Mouse (Mus musculus) hindbrain, embryonic 16.5 days (tissue): ENCODE data around the gene Rbm4b. TPM values are rescaled to one million over a fixed set of nuclear protein-coding genes. Genes with fewer than 3 reads are reported as not detected.

Experiments used
- ATAC-seq: fragments of 200-750 bp; cut with Nextera tagmentation; 2 replicates; pipeline ENCODE4 v1.8.0; 2017; ENCODE audit warnings: moderate TSS enrichment, moderate library complexity
- H3K27ac ChIP-seq: fragments of 300-500 bp; sonication (generic); 2 replicates; pipeline ENCODE4 v1.5.1; 2014; ENCODE audit warnings: low read depth, mild to moderate bottlenecking, control low read depth, low read length, moderate library complexity
- H3K27me3 ChIP-seq: fragments of 300-500 bp; sonication (generic); replicated peaks from 2 replicates; pipeline ENCODE4 v1.6.1; 2014; ENCODE audit warnings: low read length; ENCODE audit not compliant: control insufficient read depth, insufficient read depth
- H3K36me3 ChIP-seq: fragments of 300-500 bp; sonication (generic); 2 replicates; pipeline ENCODE4 v1.6.1; 2014; ENCODE audit warnings: mild to moderate bottlenecking, low read length, moderate library complexity, mixed read lengths; ENCODE audit not compliant: control insufficient read depth, insufficient read depth
- H3K4me1 ChIP-seq: fragments of 300-500 bp; sonication (generic); 2 replicates; pipeline ENCODE4 v1.6.1; 2014; ENCODE audit warnings: low read depth, low read length; ENCODE audit not compliant: control insufficient read depth, insufficient read depth
- H3K4me2 ChIP-seq: fragments of 300-500 bp; sonication (generic); 2 replicates; pipeline ENCODE4 v1.6.1; 2014; ENCODE audit warnings: mild to moderate bottlenecking, low read length, control low read depth, moderate library complexity
- H3K4me3 ChIP-seq: fragments of 300-500 bp; sonication (generic); 2 replicates; pipeline ENCODE4 v1.5.1; 2014; ENCODE audit warnings: mild to moderate bottlenecking, low read length, control low read depth, moderate library complexity
- H3K9ac ChIP-seq: fragments of 300-500 bp; sonication (generic); 2 replicates; pipeline ENCODE4 v1.6.1; 2014; ENCODE audit warnings: low read depth, mild to moderate bottlenecking, control low read depth, low read length, moderate library complexity
- H3K9me3 ChIP-seq: fragments of 300-500 bp; sonication (generic); 2 replicates; pipeline ENCODE4 v1.6.1; 2014; ENCODE audit warnings: mild to moderate bottlenecking, low read length, moderate library complexity; ENCODE audit not compliant: control insufficient read depth
- WGBS: fragments of 180-500 bp; shearing (Covaris S2); extraction: QIAGEN DNeasy Blood & Tissue Kit; methylation state at CpG from one replicate; pipeline ENCODE4 v1.1.7; 2014; 5-methylcytosine and 5-hydroxymethylcytosine counted together
- polyA plus RNA-seq: library from polyadenylated mRNA; unstranded; fragments of >200 nt; fragmentation: Nextera tagmentation; extraction: Ambion mirVana; gene quantifications from 2 replicates; pipeline ENCODE4 v1.2.1, GENCODE M21; 2015

Rbm4b gene
- polyA plus RNA-seq, 1 experiment from 2014 or later: 124 TPM

DNA sequence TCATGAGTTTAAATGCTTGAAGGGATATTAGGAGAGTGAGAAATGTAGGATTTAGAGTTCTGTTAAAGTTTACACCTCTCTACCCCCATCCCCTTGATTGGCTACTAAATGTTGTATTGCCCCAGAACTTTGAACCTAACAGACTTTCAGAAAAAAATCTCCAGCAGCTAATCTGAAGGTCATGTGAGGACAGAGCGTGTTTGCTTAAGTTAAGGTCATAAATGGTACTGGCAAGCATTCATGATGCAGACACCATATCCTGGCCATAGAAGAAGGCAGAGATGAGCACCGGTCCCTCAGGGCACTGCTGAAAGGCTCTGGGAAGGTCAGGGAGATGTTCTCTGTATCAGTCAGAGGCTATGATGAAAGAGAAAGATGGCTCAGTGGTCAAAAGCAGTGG is 39.0 kb upstream of the Rbm4b start:
- Histone ChIP-seq H3K4me3 (no peak overlapping the region), H3K9me3 (no peaks in the 10 kb centered on the region), H3K27me3 (no peaks in the 10 kb centered on the region), H3K27ac (no peak overlapping the region), H3K9ac (no peak overlapping the region), H3K4me2 (no peak overlapping the region), H3K36me3 (no peaks in the 10 kb centered on the region; the same call in 1 of the 2 replicates), H3K4me1 (peaks cover 11% of the 10 kb centered on the region)
- ATAC-seq: no peak
- WGBS: 98% methylated on average over 2 of the region's 2 CpGs

DNA sequence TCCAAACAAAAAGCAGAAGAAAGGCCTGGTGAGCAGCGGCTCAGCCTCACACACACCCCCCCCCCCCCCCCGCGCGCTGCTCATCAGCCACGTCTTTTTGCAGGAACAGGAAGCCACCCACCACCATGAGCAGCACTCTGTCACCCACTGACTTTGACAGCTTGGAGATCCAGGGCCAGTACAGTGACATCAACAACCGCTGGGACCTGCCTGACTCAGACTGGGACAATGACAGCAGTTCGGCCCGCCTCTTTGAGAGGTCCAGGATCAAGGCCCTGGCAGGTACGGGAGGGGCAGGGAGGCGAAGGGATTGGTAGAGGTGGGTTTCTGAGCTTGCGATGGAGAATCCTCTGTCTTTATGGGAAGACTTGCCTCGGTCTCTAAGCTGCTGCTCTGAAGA is 37.6 kb upstream of the Rbm4b start:
- Histone ChIP-seq H3K9me3 (no peaks in the 10 kb centered on the region), H3K4me2 (no peak overlapping the region), H3K4me1 (peaks cover 9% of the 10 kb centered on the region), H3K9ac (no peak overlapping the region), H3K27ac (no peak overlapping the region), H3K4me3 (no peak overlapping the region), H3K27me3 (no peaks in the 10 kb centered on the region), H3K36me3 (no peaks in the 10 kb centered on the region; the same call in 1 of the 2 replicates)
- no peak for ATAC-seq
- 44% methylated on average over 10 of the region's 12 CpGs for WGBS

DNA sequence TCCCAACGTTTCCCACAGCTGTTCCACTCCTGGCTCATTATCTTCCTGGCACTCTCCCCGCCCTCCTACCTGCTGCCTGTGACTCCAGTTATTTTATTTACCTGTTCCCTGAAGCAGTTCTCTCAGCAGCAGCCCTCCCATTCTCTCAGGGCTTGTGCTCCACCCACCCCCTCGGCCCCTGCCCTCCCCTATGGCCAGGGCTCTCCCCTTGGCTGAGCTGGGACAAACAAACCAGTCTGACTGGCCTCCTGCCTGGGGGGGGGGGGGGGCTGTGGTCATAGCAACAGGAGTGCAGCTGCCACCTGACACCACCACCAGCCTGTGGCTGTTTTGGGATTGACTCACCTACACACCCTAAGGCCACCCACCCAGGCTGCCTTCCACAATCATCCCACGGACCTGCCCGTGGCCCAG is 36.9 kb upstream of the Rbm4b start:
- H3K4me3 ChIP-seq: no peak overlapping the region
- WGBS: 23% methylated on average over 5 of the region's 5 CpGs
- H3K27ac ChIP-seq: no peak overlapping the region
- H3K9me3 ChIP-seq: no peaks in the 10 kb centered on the region
- no peaks in the 10 kb centered on the region; the same call in 1 of the 2 replicates for H3K36me3 ChIP-seq
- H3K4me1 ChIP-seq: peaks cover 3% of the 10 kb centered on the region
- H3K9ac ChIP-seq: no peak overlapping the region
- H3K4me2 ChIP-seq: no peak overlapping the region
- ATAC-seq: no peak
- H3K27me3 ChIP-seq: no peaks in the 10 kb centered on the region

DNA sequence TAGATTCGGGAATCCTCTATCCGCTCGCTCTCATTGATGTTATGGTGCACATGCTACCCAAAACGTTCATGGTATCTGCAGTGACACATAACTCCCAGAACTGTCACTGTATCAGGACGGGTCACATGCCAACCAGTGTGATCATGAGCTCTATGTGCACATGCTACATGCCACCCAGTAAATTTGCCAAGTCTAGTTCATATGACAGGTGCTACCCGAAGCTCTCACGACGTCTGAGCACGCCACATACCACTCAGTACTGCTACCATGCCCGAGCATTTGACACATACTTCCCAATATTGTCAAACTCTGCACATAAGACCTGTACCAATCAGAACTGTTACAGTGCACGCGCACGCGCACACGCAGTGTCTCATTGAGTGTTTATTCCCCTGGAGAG is 36.2 kb upstream of the Rbm4b start:
- no peak overlapping the region for H3K27ac ChIP-seq
- H3K36me3 ChIP-seq: no peaks in the 10 kb centered on the region; the same call in 1 of the 2 replicates
- 82% methylated on average over 15 of the region's 15 CpGs for WGBS
- H3K4me3 ChIP-seq: no peak overlapping the region
- H3K9ac ChIP-seq: no peak overlapping the region
- no peak for ATAC-seq
- H3K9me3 ChIP-seq: no peaks in the 10 kb centered on the region
- H3K27me3 ChIP-seq: no peaks in the 10 kb centered on the region
- no peaks in the 10 kb centered on the region; the same call in none of the 2 replicates for H3K4me1 ChIP-seq
- no peak overlapping the region for H3K4me2 ChIP-seq

DNA sequence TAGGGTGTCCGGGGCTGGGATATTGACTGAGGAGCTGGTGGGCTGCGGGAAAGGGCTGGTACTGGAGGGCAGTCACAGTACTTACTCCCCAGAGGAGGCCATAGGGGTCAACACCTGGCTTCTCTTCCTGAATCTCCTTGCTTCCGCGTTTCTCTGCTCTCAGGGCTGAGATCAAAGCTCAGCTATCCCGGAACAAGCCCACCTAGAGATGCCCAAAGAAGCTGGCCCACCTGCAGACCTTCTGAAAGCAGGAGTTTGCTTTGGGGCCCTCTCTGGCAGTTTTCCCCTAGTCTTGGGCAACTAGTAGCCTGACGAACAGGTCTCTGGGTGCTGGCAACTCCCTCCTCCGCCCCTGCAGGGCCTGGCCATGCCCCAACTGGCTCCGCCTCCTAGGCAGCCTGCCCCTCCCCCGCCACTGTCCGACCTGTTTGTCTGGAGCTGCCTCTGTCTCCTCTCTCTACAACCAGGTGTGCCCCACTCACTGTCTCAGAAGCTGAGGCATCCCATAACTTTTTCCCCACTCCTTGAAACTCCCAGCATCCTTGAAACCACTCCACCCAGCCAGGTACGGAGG is 35.5 kb upstream of the Rbm4b start:
- Histone ChIP-seq H3K27me3 (no peaks in the 10 kb centered on the region), H3K36me3 (no peaks in the 10 kb centered on the region; the same call in 1 of the 2 replicates), H3K9ac (no peak overlapping the region), H3K4me1 (no peaks in the 10 kb centered on the region; the same call in 1 of the 2 replicates), H3K9me3 (no peaks in the 10 kb centered on the region), H3K4me3 (no peak overlapping the region), H3K4me2 (no peak overlapping the region), H3K27ac (no peak overlapping the region)
- no peak for ATAC-seq
- WGBS: 22% methylated on average over 11 of the region's 11 CpGs

DNA sequence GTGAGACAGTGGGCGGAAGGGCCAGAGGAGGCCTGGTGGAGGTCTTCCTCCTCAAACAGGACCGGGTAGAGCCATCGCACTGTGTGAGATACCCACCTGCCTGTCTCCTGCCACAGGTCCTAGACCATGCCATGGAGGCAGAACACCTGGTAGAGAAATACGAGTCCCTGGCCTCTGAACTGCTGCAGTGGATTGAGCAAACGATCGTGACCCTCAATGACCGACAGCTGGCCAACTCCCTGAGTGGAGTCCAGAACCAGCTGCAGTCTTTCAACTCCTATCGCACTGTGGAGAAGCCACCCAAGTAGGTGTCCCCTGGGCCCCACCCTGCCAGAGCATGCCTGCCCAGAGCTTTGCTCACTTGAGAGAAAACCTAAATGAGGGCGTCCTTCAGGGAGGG is 27.1 kb upstream of the Rbm4b start:
- H3K4me3 ChIP-seq: no peak overlapping the region
- no peak overlapping the region for H3K4me2 ChIP-seq
- H3K9ac ChIP-seq: no peak overlapping the region
- no peaks in the 10 kb centered on the region for H3K9me3 ChIP-seq
- H3K27me3 ChIP-seq: no peaks in the 10 kb centered on the region
- no peak for ATAC-seq
- no peaks in the 10 kb centered on the region for H3K4me1 ChIP-seq
- H3K27ac ChIP-seq: no peak overlapping the region
- 90% methylated on average over 9 of the region's 9 CpGs for WGBS
- H3K36me3 ChIP-seq: peaks cover 22% of the 10 kb centered on the region

- H3K36me3 ChIP-seq: peaks cover 40% of the 10 kb centered on the region
- no peak overlapping the region for H3K4me2 ChIP-seq
- no peaks in the 10 kb centered on the region for H3K4me1 ChIP-seq
- ATAC-seq: no peak
- H3K27ac ChIP-seq: no peak overlapping the region
- H3K4me3 ChIP-seq: no peak overlapping the region
- 90% methylated on average over 3 of the region's 3 CpGs for WGBS
- no peaks in the 10 kb centered on the region for H3K27me3 ChIP-seq
- no peaks in the 10 kb centered on the region for H3K9me3 ChIP-seq
- no peak overlapping the region for H3K9ac ChIP-seq
These were observed 23.2 kb upstream of the Rbm4b start for GRCm38 (mm10) chr19:4733052-4733451.

- H3K27ac ChIP-seq: no peak overlapping the region
- no peak overlapping the region for H3K4me2 ChIP-seq
- no peak overlapping the region for H3K4me3 ChIP-seq
- no peaks in the 10 kb centered on the region for H3K27me3 ChIP-seq
- 90% methylated on average over 13 of the region's 13 CpGs for WGBS
- H3K36me3 ChIP-seq: peaks cover 56% of the 10 kb centered on the region
- H3K9ac ChIP-seq: no peak overlapping the region
- no peak for ATAC-seq
- no peaks in the 10 kb centered on the region for H3K9me3 ChIP-seq
- H3K4me1 ChIP-seq: no peaks in the 10 kb centered on the region
These were observed 18.4 kb upstream of the Rbm4b start for GRCm38 (mm10) chr19:4737866-4738265.

DNA sequence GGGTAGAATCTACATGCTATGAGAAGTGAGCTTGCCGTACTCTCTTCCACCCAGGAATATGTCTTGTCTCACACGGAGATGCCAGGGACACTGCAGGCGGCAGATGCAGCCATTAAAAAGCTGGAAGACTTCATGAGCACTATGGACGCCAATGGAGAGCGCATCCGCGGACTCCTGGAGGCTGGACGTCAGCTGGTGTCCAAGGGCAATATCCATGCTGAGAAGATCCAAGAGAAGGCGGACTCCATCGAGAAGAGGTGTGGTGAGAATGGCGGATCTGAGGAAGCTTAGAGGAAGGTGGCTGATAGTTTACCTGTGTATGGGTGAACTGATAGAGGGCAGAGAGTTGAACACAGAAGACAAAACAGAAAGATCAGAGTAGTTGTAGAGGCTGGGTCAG is 17.2 kb upstream of the Rbm4b start:
- Histone ChIP-seq H3K4me1 (no peaks in the 10 kb centered on the region), H3K9ac (no peak overlapping the region), H3K27me3 (no peaks in the 10 kb centered on the region), H3K4me3 (no peak overlapping the region), H3K36me3 (peaks cover 56% of the 10 kb centered on the region), H3K4me2 (no peak overlapping the region), H3K27ac (no peak overlapping the region), H3K9me3 (no peaks in the 10 kb centered on the region)
- ATAC-seq: no peak
- WGBS: 91% methylated on average over 11 of the region's 11 CpGs

- Histone ChIP-seq H3K4me2 (no peak overlapping the region), H3K9ac (no peak overlapping the region), H3K4me3 (no peak overlapping the region), H3K27ac (no peak overlapping the region), H3K9me3 (no peaks in the 10 kb centered on the region), H3K4me1 (no peaks in the 10 kb centered on the region), H3K27me3 (no peaks in the 10 kb centered on the region), H3K36me3 (peaks cover 55% of the 10 kb centered on the region)
- 95% methylated on average over 5 of the region's 5 CpGs for WGBS
- no peak for ATAC-seq
These were observed 16.5 kb upstream of the Rbm4b start for GRCm38 (mm10) chr19:4739762-4740161.
